Mouse (Mus musculus) testis, adult 2 months (tissue): ENCODE measurements around the gene Aff3.

Experiments used
- CTCF ChIP-seq: fragments of 200-500 bp; IDR thresholded peaks from 2 replicates; pipeline ENCODE4 v1.5.1; 2012; ENCODE audit warnings: low read depth, mild to moderate bottlenecking, inconsistent platforms, low read length, moderate library complexity; ENCODE audit not compliant: control insufficient read depth, insufficient read depth, insufficient replicate concordance
- POLR2A ChIP-seq: fragments of 200-500 bp; IDR thresholded peaks from 2 replicates; pipeline ENCODE4 v1.6.1; 2012; ENCODE audit warnings: low read depth, mild to moderate bottlenecking, inconsistent platforms, low read length, moderate library complexity; ENCODE audit not compliant: control insufficient read depth

DNA sequence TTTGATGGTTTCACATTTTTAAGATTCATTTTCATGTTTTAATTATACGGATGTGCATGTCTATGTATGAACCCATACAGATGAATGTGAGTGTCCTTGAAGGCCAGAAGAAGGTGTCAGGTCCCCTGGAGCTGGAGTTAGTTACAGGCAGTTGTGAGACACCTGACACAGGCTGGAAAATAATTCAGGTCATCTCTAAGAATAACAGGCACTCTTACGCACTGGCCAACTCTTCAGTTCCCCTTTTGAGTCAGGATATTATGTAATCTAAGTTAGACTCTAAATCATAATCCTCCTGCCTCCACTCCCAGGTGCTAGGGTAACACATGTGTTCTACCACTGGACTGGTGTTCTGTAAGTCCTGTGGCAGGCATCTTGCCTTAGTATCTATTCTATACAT is 169.5 kb downstream of the Aff3 start:
- TF ChIP-seq CTCF (no peak), POLR2A (no peak)
